Mouse (Mus musculus) spleen, adult 2 months (tissue): Measurements from ENCODE around the gene Chchd3.

Source experiments
- CTCF ChIP-seq: fragments of 200-500 bp; IDR thresholded peaks from 2 replicates; pipeline ENCODE4 v1.5.1; 2011; ENCODE audit warnings: mild to moderate bottlenecking, inconsistent platforms; ENCODE audit not compliant: insufficient read depth, insufficient read length, insufficient replicate concordance; ENCODE audit errors: extremely low read depth
- POLR2A ChIP-seq: fragments of 200-500 bp; IDR thresholded peaks from 2 replicates; pipeline ENCODE4 v1.6.1; 2011; ENCODE audit warnings: low read depth, low read length, inconsistent platforms

- TF ChIP-seq CTCF: no peak
- no peak for TF ChIP-seq POLR2A
These were observed 277.0 kb downstream of the Chchd3 start for GRCm38 (mm10) chr6:32783102-32783501.
